Mouse (Mus musculus) heart, embryonic 16.5 days (tissue): ENCODE results near the gene Tmem30c. TPM values are rescaled to one million over a fixed set of nuclear protein-coding genes. Genes with fewer than 3 reads are reported as not detected.

ENCODE experiments used
- ATAC-seq: fragments of 200-750 bp; cut with Nextera tagmentation; replicated peaks from 2 replicates; pipeline ENCODE4 v1.8.0; 2017; ENCODE audit warnings: moderate number of reproducible peaks; ENCODE audit not compliant: insufficient read depth, low FRiP score; ENCODE audit errors: extremely low read depth
- H3K27ac ChIP-seq: fragments of 300-500 bp; sonication (generic); 2 replicates; pipeline ENCODE4 v1.5.1; 2014; ENCODE audit warnings: mild to moderate bottlenecking, low read length, control low read depth, moderate library complexity
- H3K27me3 ChIP-seq: fragments of 300-500 bp; sonication (generic); 2 replicates; pipeline ENCODE4 v1.6.1; 2014; ENCODE audit warnings: low read length, mixed read lengths; ENCODE audit not compliant: control insufficient read depth, insufficient read depth
- H3K36me3 ChIP-seq: fragments of 300-500 bp; sonication (generic); 2 replicates; pipeline ENCODE4 v1.6.1; 2014; ENCODE audit not compliant: control insufficient read depth, insufficient read depth
- H3K4me1 ChIP-seq: fragments of 300-500 bp; sonication (generic); 2 replicates; pipeline ENCODE4 v1.6.1; 2014; ENCODE audit warnings: low read length, mixed read lengths; ENCODE audit not compliant: control insufficient read depth, insufficient read depth
- H3K4me2 ChIP-seq: fragments of 300-500 bp; sonication (generic); 2 replicates; pipeline ENCODE4 v1.6.1; 2014; ENCODE audit warnings: low read depth, mild to moderate bottlenecking, control low read depth, low read length
- H3K4me3 ChIP-seq: fragments of 300-500 bp; sonication (generic); 2 replicates; pipeline ENCODE4 v1.5.1; 2014; ENCODE audit warnings: mild to moderate bottlenecking, control low read depth, low read length
- H3K9ac ChIP-seq: fragments of 300-500 bp; sonication (generic); 2 replicates; pipeline ENCODE4 v1.6.1; 2014; ENCODE audit warnings: low read length, control low read depth
- H3K9me3 ChIP-seq: fragments of 300-500 bp; sonication (generic); replicated peaks from 2 replicates; pipeline ENCODE4 v1.6.1; 2016; ENCODE audit warnings: low read length; ENCODE audit not compliant: control insufficient read depth
- WGBS: fragments of 180-500 bp; shearing (Covaris S2); extraction: QIAGEN DNeasy Blood & Tissue Kit; methylation state at CpG from one replicate; pipeline ENCODE4 v1.1.7; 2014; 5-methylcytosine and 5-hydroxymethylcytosine counted together
- polyA plus RNA-seq: library from polyadenylated mRNA; unstranded; fragments of >200 nt; fragmentation: Nextera tagmentation; extraction: Ambion mirVana; gene quantifications from 2 replicates; pipeline ENCODE4 v1.2.1, GENCODE M21; 2015

The Tmem30c gene
- polyA plus RNA-seq = not detected in 2 replicates

GRCm38 (mm10) chr16:57292765-57293164 is at the start of gene Tmem30c:
Gene Tmem30c, minus strand, starts transcription at chr16:57292865.
- Histone ChIP-seq H3K27me3 (no peaks in the 10 kb centered on the region), H3K4me1 (peaks cover 4% of the 10 kb centered on the region; the same call in 1 of the 2 replicates), H3K27ac (peak within 1 kb of the TSS; percentile 62), H3K9ac (no peak within 1 kb of the TSS), H3K4me3 (no peak within 1 kb of the TSS), H3K36me3 (no peaks in the 10 kb centered on the region), H3K9me3 (no peaks in the 10 kb centered on the region), H3K4me2 (peak within 1 kb of the TSS; percentile 18; the same call in 1 of the 2 replicates)
- no peak for ATAC-seq
- WGBS = 70% methylated on average over 2 of the region's 2 CpGs

- no peak overlapping the region for H3K4me3 ChIP-seq
- ATAC-seq = no peak
- no peak overlapping the region for H3K4me2 ChIP-seq
- H3K4me1 ChIP-seq = peaks cover 3% of the 10 kb centered on the region; the same call in 1 of the 2 replicates
- no peak overlapping the region for H3K27ac ChIP-seq
- WGBS = 44% methylated on average over 5 of the region's 5 CpGs
- H3K27me3 ChIP-seq = no peaks in the 10 kb centered on the region
- no peak overlapping the region for H3K9ac ChIP-seq
- H3K9me3 ChIP-seq = no peaks in the 10 kb centered on the region
- H3K36me3 ChIP-seq = no peaks in the 10 kb centered on the region
These were observed 47.9 kb upstream of the Tmem30c start for GRCm38 (mm10) chr16:57340613-57340898.

DNA sequence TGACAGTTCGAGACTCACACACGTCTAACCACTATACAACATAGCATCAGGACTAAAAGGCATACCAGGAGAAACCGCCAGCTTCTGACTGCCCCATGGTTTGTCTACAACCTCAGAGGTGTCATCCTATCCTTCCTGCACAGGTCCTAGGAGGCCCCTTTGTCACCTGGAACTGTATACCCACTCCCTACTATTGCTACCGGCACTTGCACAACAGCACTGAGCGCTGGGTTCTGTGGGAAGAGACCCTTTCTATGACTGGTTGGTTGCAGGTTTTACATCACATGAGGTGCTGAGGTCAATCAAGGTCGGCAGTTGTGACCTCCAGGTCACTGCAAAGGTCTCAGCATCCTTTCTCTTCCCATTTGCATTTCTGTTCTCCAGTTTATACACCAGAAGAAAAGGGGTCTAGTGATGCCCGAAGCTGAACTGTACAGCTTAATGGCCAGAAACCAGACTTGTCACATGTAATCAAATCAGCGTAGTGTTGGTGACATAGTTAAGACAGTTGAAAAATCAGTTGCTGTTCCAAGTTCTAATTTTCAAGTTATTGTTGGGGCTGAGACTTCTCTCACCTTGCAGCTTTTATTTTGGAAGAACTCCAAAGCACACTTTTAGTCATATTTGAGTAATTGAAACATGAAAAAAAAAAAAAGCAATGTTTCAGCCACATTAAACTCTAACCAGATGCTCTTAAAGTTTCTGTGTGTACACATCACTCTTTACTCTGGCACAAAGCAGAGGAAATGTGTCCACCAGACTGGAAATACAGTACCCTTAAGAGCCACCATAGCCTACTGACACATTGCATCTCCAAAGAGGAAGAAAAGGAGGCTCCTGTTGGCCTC is 47.3 kb upstream of the Tmem30c start:
- H3K9me3 ChIP-seq = no peaks in the 10 kb centered on the region
- no peak overlapping the region for H3K4me2 ChIP-seq
- no peak for ATAC-seq
- H3K36me3 ChIP-seq = no peaks in the 10 kb centered on the region
- no peak overlapping the region for H3K4me3 ChIP-seq
- peaks cover 3% of the 10 kb centered on the region; the same call in 1 of the 2 replicates for H3K4me1 ChIP-seq
- H3K27ac ChIP-seq = no peak overlapping the region
- no peak overlapping the region for H3K9ac ChIP-seq
- no peaks in the 10 kb centered on the region for H3K27me3 ChIP-seq
- WGBS = 83% methylated on average over 8 of the region's 8 CpGs

- ATAC-seq = no peak
- no peak overlapping the region for H3K27ac ChIP-seq
- 63% methylated on average over 11 of the region's 11 CpGs for WGBS
- H3K36me3 ChIP-seq = no peaks in the 10 kb centered on the region
- H3K27me3 ChIP-seq = no peaks in the 10 kb centered on the region
- no peaks in the 10 kb centered on the region; the same call in 1 of the 2 replicates for H3K9me3 ChIP-seq
- H3K4me2 ChIP-seq = peak overlapping the region; percentile 13; the same call in 1 of the 2 replicates
- H3K9ac ChIP-seq = no peak overlapping the region
- no peak overlapping the region for H3K4me3 ChIP-seq
- peaks cover 3% of the 10 kb centered on the region; the same call in 1 of the 2 replicates for H3K4me1 ChIP-seq
These were observed 44.2 kb upstream of the Tmem30c start for GRCm38 (mm10) chr16:57336770-57337423.

GRCm38 (mm10) chr16:57332301-57332700 is 39.6 kb upstream of the Tmem30c start:
- no peaks in the 10 kb centered on the region; the same call in 1 of the 2 replicates for H3K9me3 ChIP-seq
- no peak overlapping the region for H3K4me3 ChIP-seq
- WGBS = 75% methylated on average over 7 of the region's 7 CpGs
- H3K27ac ChIP-seq = no peak overlapping the region
- peaks cover 6% of the 10 kb centered on the region; the same call in 1 of the 2 replicates for H3K4me1 ChIP-seq
- no peaks in the 10 kb centered on the region for H3K36me3 ChIP-seq
- ATAC-seq = no peak
- H3K27me3 ChIP-seq = no peaks in the 10 kb centered on the region
- no peak overlapping the region for H3K4me2 ChIP-seq
- no peak overlapping the region for H3K9ac ChIP-seq

GRCm38 (mm10) chr16:57330111-57330510 is 37.4 kb upstream of the Tmem30c start:
- Histone ChIP-seq H3K27ac (no peak overlapping the region), H3K9me3 (no peaks in the 10 kb centered on the region; the same call in 1 of the 2 replicates), H3K4me2 (no peak overlapping the region), H3K27me3 (no peaks in the 10 kb centered on the region), H3K4me3 (no peak overlapping the region), H3K4me1 (peaks cover 6% of the 10 kb centered on the region; the same call in 1 of the 2 replicates), H3K9ac (no peak overlapping the region), H3K36me3 (no peaks in the 10 kb centered on the region)
- no peak for ATAC-seq
- 70% methylated on average over 2 of the region's 2 CpGs for WGBS

- ATAC-seq = peak; percentile 33; the same call in 1 of the 2 replicates
- peaks cover 6% of the 10 kb centered on the region; the same call in 1 of the 2 replicates for H3K4me1 ChIP-seq
- H3K9me3 ChIP-seq = no peaks in the 10 kb centered on the region
- no peak overlapping the region for H3K4me2 ChIP-seq
- no peak overlapping the region for H3K9ac ChIP-seq
- H3K4me3 ChIP-seq = no peak overlapping the region
- no peaks in the 10 kb centered on the region for H3K27me3 ChIP-seq
- WGBS = 66% methylated on average over 8 of the region's 8 CpGs
- H3K36me3 ChIP-seq = no peaks in the 10 kb centered on the region
- peak overlapping the region; percentile 33 for H3K27ac ChIP-seq
These were observed 36.4 kb upstream of the Tmem30c start for GRCm38 (mm10) chr16:57329028-57329427.

GRCm38 (mm10) chr16:57326996-57327395 is 34.3 kb upstream of the Tmem30c start:
- Histone ChIP-seq H3K27me3 (no peaks in the 10 kb centered on the region), H3K4me2 (no peak overlapping the region), H3K4me3 (no peak overlapping the region), H3K36me3 (no peaks in the 10 kb centered on the region), H3K9ac (no peak overlapping the region), H3K27ac (peak overlapping the region; percentile 46; the same call in 1 of the 2 replicates), H3K4me1 (peaks cover 6% of the 10 kb centered on the region; the same call in 1 of the 2 replicates), H3K9me3 (no peaks in the 10 kb centered on the region)
- ATAC-seq = 0 out of 2 replicates have a peak, but pooled peaks have one; percentile 18
- WGBS = 67% methylated on average over 7 of the region's 7 CpGs
